Mouse (Mus musculus): ENCODE results near the gene Cox14.

GRCm38 (mm10) chr15:99716814-99717213 lies 8.6 kb upstream of the Cox14 start:
- no peak for TF ChIP-seq GATA1 (IDR thresholded peaks at IDR 0.05; ENCODE audit: borderline replicate concordance, low read length)
- TF ChIP-seq FLI1 (IDR thresholded peaks at IDR 0.05; ENCODE audit: low read length): no peak
